Mouse (Mus musculus) liver, adult 2 months (tissue): ENCODE data around the gene Mfsd11.

Source experiments
- CTCF ChIP-seq: fragments of 200-500 bp; IDR thresholded peaks from 2 replicates; pipeline ENCODE4 v1.5.1; 2011; ENCODE audit warnings: low read depth, low read length, control low read depth
- POLR2A ChIP-seq: fragments of 200-500 bp; IDR thresholded peaks from 2 replicates; pipeline ENCODE4 v1.6.1; 2011; ENCODE audit warnings: low read length, control low read depth; ENCODE audit not compliant: insufficient read depth; ENCODE audit errors: extremely low read depth

GRCm38 (mm10) chr11:116919186-116920020, 67.2 kb downstream of the Mfsd11 start:
- TF ChIP-seq CTCF (no peak), POLR2A (no peak)
